Mouse (Mus musculus) urinary bladder, adult 18-20 months (tissue): ENCODE results near the gene Gm16506.
"Not testable (repeated sequence)": the region's sequence is repeated elsewhere in the genome, so short reads cannot be mapped to it uniquely, and the experiment has no call there.

Experiments
- DNase-seq, 2 experiments: peaks; one replicate each; pipeline ENCODE4 v3.0.0; 2022; ENCODE audit warnings: low spot score in 2 of 2, mixed read lengths in 2 of 2

The Gm16506 gene

DNA sequence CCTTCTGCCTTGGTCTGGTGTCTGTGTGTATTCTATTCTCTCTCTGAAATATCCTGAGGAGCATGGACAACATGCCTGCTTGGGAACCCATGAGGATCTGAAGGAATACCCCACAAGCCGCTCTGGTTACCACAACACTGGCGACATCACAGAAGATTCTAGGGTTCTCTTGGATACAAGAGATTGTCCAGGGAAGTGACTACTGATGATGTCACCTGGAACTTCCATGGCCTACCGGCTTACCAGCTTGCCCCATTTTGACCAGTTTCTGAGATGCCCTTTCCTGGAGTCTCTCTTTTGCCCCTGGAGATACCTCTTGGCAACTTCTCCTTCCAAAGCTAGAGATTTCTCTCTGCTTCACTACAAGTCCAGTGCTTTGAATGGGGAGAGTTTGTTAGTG, at the start of gene Gm16506:
Gene Gm16506, minus strand, starts transcription at position 101 of the 400 bp plus-strand sequence.
- DNase-seq: not testable (repeated sequence)

DNA sequence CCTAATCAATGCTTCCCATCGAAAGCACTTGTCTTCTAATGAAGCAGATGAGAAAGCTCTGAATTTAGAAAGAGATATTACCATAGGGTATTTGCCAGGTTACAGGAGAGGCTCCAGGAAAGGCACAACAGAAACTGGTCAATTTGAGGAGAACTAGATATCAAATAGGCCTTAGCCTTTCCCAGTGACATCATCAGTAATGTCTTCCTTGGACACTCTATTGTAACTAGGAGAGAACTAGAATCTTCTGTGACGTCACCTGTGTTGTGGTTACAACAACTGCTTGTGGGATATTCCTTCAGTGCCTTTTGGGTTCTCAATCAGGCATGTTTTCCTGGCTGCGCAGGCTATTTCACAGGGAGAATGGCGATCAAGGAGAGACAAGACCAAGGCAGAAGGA, 20.3 kb upstream of the Gm16506 start, which contains the start of gene Gm6526:
Gene Gm6526, plus strand, starts transcription at position 301 of the 400 bp plus-strand sequence.
- not testable (repeated sequence) for DNase-seq

DNA sequence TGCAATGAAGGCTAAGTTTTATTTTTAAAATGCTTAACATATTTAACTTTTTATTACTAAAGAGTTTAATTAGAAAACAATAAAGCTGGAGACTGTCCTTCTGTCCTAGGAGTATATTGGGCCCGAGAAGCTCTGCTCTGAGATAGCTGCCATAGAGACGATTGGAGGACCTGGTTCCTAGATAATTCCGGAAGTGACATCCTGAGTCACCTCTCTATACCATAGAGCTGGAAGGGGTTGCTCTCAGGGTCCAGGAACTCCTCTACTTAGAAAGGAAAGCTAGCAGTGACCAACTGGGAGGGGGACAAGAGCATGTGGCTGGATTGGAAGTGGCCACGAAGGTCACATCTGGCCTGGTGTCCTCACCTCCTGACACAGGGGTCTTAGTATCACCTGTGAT, 29.7 kb downstream of the Gm16506 start, which contains the start of gene Gm7324:
Gene Gm7324, plus strand, starts transcription at position 208 of the 400 bp plus-strand sequence.
- DNase-seq: not testable (repeated sequence)

DNA sequence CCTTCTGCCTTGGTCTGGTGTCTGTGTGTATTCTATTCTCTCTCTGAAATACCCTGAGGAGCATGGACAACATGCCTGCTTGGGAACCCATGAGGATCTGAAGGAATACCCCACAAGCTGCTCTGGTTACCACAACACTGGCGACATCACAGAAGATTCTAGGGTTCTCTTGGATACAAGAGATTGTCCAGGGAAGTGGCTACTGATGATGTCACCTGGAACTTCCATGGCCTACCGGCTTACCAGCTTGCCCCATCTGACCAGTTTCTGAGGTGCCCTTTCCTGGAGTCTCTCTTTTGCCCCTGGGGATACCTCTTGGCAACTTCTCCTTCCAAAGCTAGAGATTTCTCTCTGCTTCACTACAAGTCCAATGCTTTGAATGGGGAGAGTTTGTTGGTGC, 50.2 kb downstream of the Gm16506 start, which contains the start of gene Gm8165:
Gene Gm8165, minus strand, starts transcription at position 101 of the 400 bp plus-strand sequence.
- DNase-seq: not testable (repeated sequence)
